Mouse (Mus musculus) ovary, postnatal 10 days (tissue): ENCODE data around the gene 1810010H24Rik.
A peak's percentile ranks its signal among the peaks of the same experiment; 100 is the strongest.
"Not testable (repeated sequence)": the region's sequence is repeated elsewhere in the genome, so short reads cannot be mapped to it uniquely, and the experiment has no call there.

Experiments
- DNase-seq: peaks from one replicate; pipeline ENCODE4 v3.0.0; 2022; ENCODE audit warnings: low spot score

Gene 1810010H24Rik

GRCm38 (mm10) chr11:107014020-107014585 lies 11.4 kb upstream of the 1810010H24Rik start:
- no peak for DNase-seq

- DNase-seq: no peak
These were observed 10.7 kb upstream of the 1810010H24Rik start for GRCm38 (mm10) chr11:107014597-107015309.

- DNase-seq: not testable (repeated sequence)
These were observed 9.8 kb upstream of the 1810010H24Rik start for GRCm38 (mm10) chr11:107015535-107016187.

- DNase-seq: no peak
These were observed 8.6 kb upstream of the 1810010H24Rik start for GRCm38 (mm10) chr11:107016893-107017292.

GRCm38 (mm10) chr11:107017339-107017886 lies 8.1 kb upstream of the 1810010H24Rik start:
- DNase-seq: no peak

GRCm38 (mm10) chr11:107018606-107019005 lies 6.9 kb upstream of the 1810010H24Rik start:
- DNase-seq: no peak

- DNase-seq: no peak
These were observed 6.2 kb upstream of the 1810010H24Rik start for GRCm38 (mm10) chr11:107019318-107019717.

- not testable (repeated sequence) for DNase-seq
These were observed 5.8 kb upstream of the 1810010H24Rik start for GRCm38 (mm10) chr11:107019722-107020121.

GRCm38 (mm10) chr11:107022050-107022683 lies 3.3 kb upstream of the 1810010H24Rik start:
- no peak for DNase-seq

- DNase-seq: no peak
These were observed 1.1 kb upstream of the 1810010H24Rik start for GRCm38 (mm10) chr11:107024406-107024805.

GRCm38 (mm10) chr11:107026554-107027430 lies 1.3 kb downstream of the 1810010H24Rik start:
- no peak for DNase-seq

- DNase-seq: peak; percentile 66
These were observed 2.2 kb downstream of the 1810010H24Rik start for GRCm38 (mm10) chr11:107027431-107028274.

- no peak for DNase-seq
These were observed 2.8 kb downstream of the 1810010H24Rik start for GRCm38 (mm10) chr11:107028275-107028618.

GRCm38 (mm10) chr11:107028754-107029153 lies 3.3 kb downstream of the 1810010H24Rik start:
- DNase-seq: no peak

GRCm38 (mm10) chr11:107029536-107029935 lies 4.1 kb downstream of the 1810010H24Rik start:
- DNase-seq: no peak

- DNase-seq: no peak
These were observed 6.2 kb downstream of the 1810010H24Rik start for GRCm38 (mm10) chr11:107031635-107032034.

GRCm38 (mm10) chr11:107034085-107034810 lies 8.8 kb downstream of the 1810010H24Rik start:
- DNase-seq: no peak

- no peak for DNase-seq
These were observed 13.9 kb downstream of the 1810010H24Rik start for GRCm38 (mm10) chr11:107039417-107039816.

- no peak for DNase-seq
These were observed 15.9 kb downstream of the 1810010H24Rik start for GRCm38 (mm10) chr11:107041396-107041795.

- DNase-seq: no peak
These were observed 17.9 kb downstream of the 1810010H24Rik start for GRCm38 (mm10) chr11:107043361-107043760.
